Mouse (Mus musculus) ES-Bruce4 (cell line): ENCODE data around the gene Lhpp.

Experiments used
- EP300 ChIP-seq: IDR thresholded peaks from 2 replicates; pipeline ENCODE4 v1.6.1; 2011; ENCODE audit warnings: low read depth, low read length; ENCODE audit not compliant: insufficient read depth
- POLR2A ChIP-seq: IDR thresholded peaks from one replicate; pipeline ENCODE4 v1.8.1; 2011; ENCODE audit warnings: low read length; ENCODE audit not compliant: insufficient read depth

DNA sequence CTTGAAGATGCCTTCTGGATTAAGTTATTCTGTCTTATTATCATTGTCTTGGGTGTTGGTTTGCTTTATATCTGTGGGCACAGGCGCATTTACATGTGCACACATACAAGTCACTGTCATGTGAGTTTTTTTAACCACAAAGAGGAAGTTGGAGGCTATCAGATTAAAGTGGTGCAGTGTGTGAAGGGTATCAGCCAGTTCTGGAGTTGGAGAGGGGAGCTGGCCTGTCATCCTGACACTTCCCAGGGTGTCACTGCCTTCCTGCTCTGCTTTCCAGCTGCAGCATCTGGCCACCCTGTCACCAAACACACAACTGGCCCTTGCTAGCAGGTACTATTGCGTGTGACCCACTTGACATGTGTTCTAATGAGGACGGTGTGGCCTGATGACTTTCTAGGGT lies 76.1 kb downstream of the Lhpp start:
- TF ChIP-seq POLR2A (no peak), EP300 (no peak)
